Mouse (Mus musculus) spleen, adult 2 months (tissue): ENCODE data around the gene Mylpf. TPM values are rescaled to one million over a fixed set of nuclear protein-coding genes. Genes with fewer than 3 reads are reported as not detected.

Experiments used
- DNase-seq, 2 experiments: peaks; one replicate each; pipeline versions ENCODE4 v3.0.0 to v3.0.0-alpha.2; 2012 to 2021; ENCODE audit warnings: low spot score in 2 of 2, low read depth in 1 of 2
- H3K27ac ChIP-seq: fragments of 200-500 bp; 2 replicates; pipeline ENCODE4 v1.5.1; 2012; ENCODE audit warnings: low read length, inconsistent platforms; ENCODE audit not compliant: insufficient read depth
- H3K27me3 ChIP-seq: fragments of 200-500 bp; 2 replicates; pipeline ENCODE4 v1.6.1; 2012; ENCODE audit warnings: mild to moderate bottlenecking, moderate library complexity, low read length, inconsistent platforms; ENCODE audit not compliant: control insufficient read depth, insufficient read depth
- H3K36me3 ChIP-seq: fragments of 200-500 bp; 2 replicates; pipeline ENCODE4 v1.6.1; 2012; ENCODE audit warnings: mild to moderate bottlenecking, low read length, inconsistent platforms; ENCODE audit not compliant: control insufficient read depth, insufficient read depth
- H3K4me1 ChIP-seq: fragments of 200-500 bp; 2 replicates; pipeline ENCODE4 v1.6.1; 2011; ENCODE audit warnings: inconsistent platforms; ENCODE audit not compliant: control insufficient read depth, insufficient read depth, insufficient read length
- H3K4me3 ChIP-seq: fragments of 200-500 bp; 2 replicates; pipeline ENCODE4 v1.5.1; 2011; ENCODE audit warnings: mild to moderate bottlenecking, inconsistent platforms; ENCODE audit not compliant: insufficient read depth, insufficient read length; ENCODE audit errors: extremely low read depth
- CTCF ChIP-seq: fragments of 200-500 bp; IDR thresholded peaks from 2 replicates; pipeline ENCODE4 v1.5.1; 2011; ENCODE audit warnings: mild to moderate bottlenecking, inconsistent platforms; ENCODE audit not compliant: insufficient read depth, insufficient read length, insufficient replicate concordance; ENCODE audit errors: extremely low read depth
- POLR2A ChIP-seq: fragments of 200-500 bp; IDR thresholded peaks from 2 replicates; pipeline ENCODE4 v1.6.1; 2011; ENCODE audit warnings: low read depth, low read length, inconsistent platforms
- WGBS: fragments of 180-500 bp; shearing (Covaris S2); methylation state at CpG from one replicate; pipeline ENCODE4 v1.1.7; 2018; 5-methylcytosine and 5-hydroxymethylcytosine counted together
- polyA plus RNA-seq: library from polyadenylated mRNA; depleted of rRNA; stranded (reverse); fragments of >200 nt; gene quantifications from 2 replicates; pipeline ENCODE4 v1.2.3, GENCODE M21; 2012

The Mylpf gene
- polyA plus RNA-seq, 1 experiment: 1.2 TPM

DNA sequence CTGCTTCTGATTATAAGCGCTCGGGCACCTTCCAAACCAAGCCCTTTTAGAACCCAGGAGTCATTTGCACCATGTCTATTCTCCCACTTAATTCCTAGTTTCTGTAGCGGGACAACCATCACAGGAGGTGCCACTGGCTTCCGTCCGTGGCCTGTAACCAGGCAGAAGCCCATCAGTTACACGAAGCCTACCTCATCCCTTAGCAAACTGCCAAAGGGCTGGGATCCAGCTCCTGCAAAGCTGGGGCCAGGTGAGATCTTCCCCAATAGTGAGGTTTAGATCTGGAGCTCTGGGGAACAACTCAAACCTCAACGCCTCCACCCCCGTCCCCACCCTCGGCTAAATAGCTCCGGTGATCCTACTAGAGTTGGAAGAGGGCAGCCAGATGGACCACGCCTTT is 12.2 kb upstream of the Mylpf start:
- peak overlapping the region; percentile 77 for H3K4me3 ChIP-seq
- H3K4me1 ChIP-seq: peaks cover 9% of the 10 kb centered on the region; the same call in 1 of the 2 replicates
- H3K36me3 ChIP-seq: peaks cover 52% of the 10 kb centered on the region
- WGBS: 55% methylated on average over 11 of the region's 11 CpGs
- DNase-seq: no peak
- H3K27me3 ChIP-seq: no peaks in the 10 kb centered on the region
- TF ChIP-seq POLR2A (no peak), CTCF (no peak)
- H3K27ac ChIP-seq: no peak overlapping the region

DNA sequence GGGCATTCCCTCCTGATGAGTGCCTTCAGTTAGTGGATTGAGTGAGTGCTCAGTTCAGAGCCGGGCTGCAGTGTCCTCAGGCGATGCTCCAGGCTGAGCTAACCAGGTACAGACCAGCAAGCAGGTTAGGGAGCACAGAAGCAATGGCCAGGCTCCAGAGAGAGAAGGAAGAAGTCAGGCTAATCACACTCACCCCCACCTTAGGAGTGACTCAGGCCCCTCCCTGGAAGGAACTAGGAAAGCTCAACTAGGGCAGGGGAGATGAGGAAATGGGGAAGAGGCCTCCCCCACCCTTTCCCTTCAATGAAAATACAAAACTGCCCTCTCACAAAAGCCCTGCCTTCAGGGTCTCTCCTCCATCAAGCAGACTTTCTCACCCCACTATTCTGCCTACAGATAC is 2.1 kb upstream of the Mylpf start:
- Histone ChIP-seq H3K27ac (peak overlapping the region; percentile 34; the same call in 1 of the 2 replicates), H3K36me3 (peaks cover 15% of the 10 kb centered on the region), H3K4me1 (peaks cover 24% of the 10 kb centered on the region; the same call in 1 of the 2 replicates), H3K4me3 (peak overlapping the region; percentile 92), H3K27me3 (no peaks in the 10 kb centered on the region)
- TF ChIP-seq CTCF (no peak), POLR2A (no peak)
- DNase-seq: no peak
- 23% methylated on average over 2 of the region's 2 CpGs for WGBS

DNA sequence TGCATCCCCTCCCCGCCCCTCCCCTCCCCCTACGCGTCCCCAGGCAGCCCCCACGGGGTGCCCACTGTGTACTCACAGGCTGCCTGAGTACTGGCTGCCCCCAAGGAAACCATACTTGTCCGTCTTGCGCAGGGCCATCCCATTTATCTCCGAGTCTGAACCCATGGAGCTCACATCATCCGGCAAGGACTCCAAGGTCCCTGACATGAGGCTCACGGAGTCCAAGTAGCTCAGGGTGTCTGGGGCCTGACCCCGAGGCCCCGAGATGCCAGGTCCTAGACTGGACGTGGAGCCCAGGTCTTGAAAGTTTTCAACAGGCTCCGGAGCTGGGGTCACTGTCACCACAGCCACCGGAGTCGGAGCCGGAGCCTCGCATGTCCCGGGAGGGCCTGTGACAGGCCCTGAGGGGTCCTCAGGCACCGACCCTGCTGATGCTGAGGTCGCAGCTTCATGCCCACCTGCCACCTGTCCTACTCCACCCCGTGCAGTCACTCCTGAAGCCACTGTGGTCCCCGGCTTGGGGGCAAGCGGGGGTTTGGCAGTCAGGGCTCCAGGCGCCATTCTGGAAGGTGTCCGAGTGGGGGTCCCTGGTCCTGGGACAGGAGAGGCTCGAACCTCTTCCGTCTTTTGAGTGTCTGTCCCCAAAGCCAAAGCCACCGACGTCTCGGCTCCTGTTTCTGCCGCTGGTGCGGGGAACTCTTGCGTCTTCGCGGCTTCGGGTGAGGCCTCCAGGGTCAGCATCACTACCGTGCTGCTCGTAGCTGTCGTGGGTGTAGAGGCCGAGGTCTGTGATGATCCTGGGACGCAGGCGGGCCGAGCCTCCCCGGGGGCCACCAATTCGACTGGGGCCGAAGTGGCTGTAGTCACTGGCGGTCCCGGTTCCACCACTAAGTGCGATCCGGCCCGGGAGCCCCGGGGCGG is 1.1 kb upstream of the Mylpf start:
- H3K27ac ChIP-seq: peak overlapping the region; percentile 70
- TF ChIP-seq POLR2A: no peak
- TF ChIP-seq CTCF: no peak
- peak overlapping the region; percentile 92 for H3K4me3 ChIP-seq
- under 1% methylated on average over 48 of the region's 53 CpGs for WGBS
- no peak for DNase-seq
- peaks cover 14% of the 10 kb centered on the region for H3K36me3 ChIP-seq
- H3K27me3 ChIP-seq: no peaks in the 10 kb centered on the region
- peaks cover 24% of the 10 kb centered on the region; the same call in 1 of the 2 replicates for H3K4me1 ChIP-seq

DNA sequence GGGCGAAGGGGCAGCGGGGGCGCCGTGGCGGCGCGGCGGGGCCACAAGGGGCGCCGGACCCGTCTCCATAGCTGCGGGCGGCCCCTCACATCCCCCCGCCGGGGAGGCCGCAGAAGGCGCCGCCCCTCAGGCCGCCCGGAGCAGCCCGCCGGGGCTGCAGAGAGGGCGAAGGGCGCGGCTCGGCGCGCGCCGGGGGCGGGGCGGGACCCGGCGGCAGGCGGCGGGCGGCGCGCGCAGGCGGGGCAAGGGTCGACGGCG is 466 bp upstream of the Mylpf start, which contains the start of gene Tbc1d10b:
TSS of gene Tbc1d10b (minus strand) at position 174 of the 258 bp plus-strand sequence.
- no peak for DNase-seq
- no peak for TF ChIP-seq CTCF
- no peak for TF ChIP-seq POLR2A
- H3K36me3 ChIP-seq: peaks cover 8% of the 10 kb centered on the region
- H3K27ac ChIP-seq: peak within 1 kb of the TSS; percentile 75
- no peaks in the 10 kb centered on the region for H3K27me3 ChIP-seq
- peaks cover 24% of the 10 kb centered on the region; the same call in 1 of the 2 replicates for H3K4me1 ChIP-seq
- 1% methylated on average over 20 of the region's 44 CpGs for WGBS
- peak within 1 kb of the TSS; percentile 92 for H3K4me3 ChIP-seq

DNA sequence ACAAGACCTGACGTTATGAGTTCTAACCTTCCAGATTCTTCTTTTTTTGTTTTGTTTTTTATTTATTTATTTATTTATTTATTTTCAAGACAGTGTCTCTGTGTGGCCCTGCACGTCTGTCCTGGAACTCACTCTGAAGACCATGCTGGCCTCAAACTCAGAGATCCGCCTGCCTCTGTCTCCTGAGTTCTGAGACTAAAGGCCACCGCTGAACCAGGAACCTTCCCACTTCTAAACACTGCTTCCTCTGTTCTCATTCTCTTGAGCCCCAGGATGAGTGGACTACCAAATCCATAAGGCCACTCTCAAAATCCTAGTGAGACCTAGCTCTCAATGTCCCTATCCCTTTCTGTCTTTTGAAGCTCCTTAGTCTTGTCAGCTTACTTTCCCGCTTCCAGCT is 1.2 kb downstream of the Mylpf start:
- peaks cover 12% of the 10 kb centered on the region for H3K36me3 ChIP-seq
- WGBS: 69% methylated on average over 5 of the region's 5 CpGs
- no peak overlapping the region for H3K4me3 ChIP-seq
- peak overlapping the region; percentile 75 for H3K27ac ChIP-seq
- DNase-seq: no peak
- H3K4me1 ChIP-seq: peaks cover 25% of the 10 kb centered on the region; the same call in 1 of the 2 replicates
- H3K27me3 ChIP-seq: no peaks in the 10 kb centered on the region
- no peak for TF ChIP-seq POLR2A
- TF ChIP-seq CTCF: no peak

DNA sequence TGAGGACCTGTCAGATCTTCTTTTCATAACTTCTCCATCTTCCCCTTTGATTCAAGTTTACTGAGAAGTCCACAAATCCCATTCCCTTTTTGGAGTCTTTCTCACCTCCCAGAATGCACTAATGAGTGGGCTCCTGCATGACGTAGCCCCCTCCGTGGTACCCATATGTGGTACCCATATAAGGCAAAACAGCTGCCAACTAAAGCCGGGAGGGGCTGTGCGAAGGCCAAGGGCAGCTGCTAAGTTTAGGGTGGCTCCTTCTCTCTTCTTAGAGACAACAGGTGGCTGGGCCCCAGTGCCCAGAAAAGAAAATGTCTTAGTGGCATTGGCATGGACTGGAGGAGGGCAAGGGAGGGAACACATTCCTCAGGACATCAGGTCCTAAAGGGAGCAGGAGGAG is 1.6 kb downstream of the Mylpf start:
- H3K27me3 ChIP-seq: no peaks in the 10 kb centered on the region
- H3K27ac ChIP-seq: peak overlapping the region; percentile 65
- DNase-seq: no peak
- H3K36me3 ChIP-seq: peaks cover 15% of the 10 kb centered on the region
- 34% methylated on average over 4 of the region's 4 CpGs for WGBS
- peaks cover 28% of the 10 kb centered on the region; the same call in 1 of the 2 replicates for H3K4me1 ChIP-seq
- no peak overlapping the region for H3K4me3 ChIP-seq
- TF ChIP-seq CTCF: no peak
- TF ChIP-seq POLR2A: no peak
